Mouse (Mus musculus) C2C12 (cell line): ENCODE measurements around the gene Grifin.

Experiments
- CTCF ChIP-seq: IDR thresholded peaks from one replicate; pipeline ENCODE4 v1.5.1; 2011; ENCODE audit not compliant: control insufficient read depth, insufficient read depth, insufficient read length
- MAX ChIP-seq: IDR thresholded peaks from one replicate; pipeline ENCODE4 v1.6.1; 2011; ENCODE audit warnings: mild to moderate bottlenecking, control low read depth
- MYOD1 ChIP-seq: IDR thresholded peaks from one replicate; pipeline ENCODE4 v1.6.1; 2011; ENCODE audit warnings: low read depth; ENCODE audit not compliant: control insufficient read depth, insufficient read length
- MYOG ChIP-seq: IDR thresholded peaks from one replicate; pipeline ENCODE4 v1.6.1; 2011; ENCODE audit not compliant: control insufficient read depth, insufficient read length; ENCODE audit errors: extremely low read depth
- USF1 ChIP-seq: IDR thresholded peaks from one replicate; pipeline ENCODE4 v1.6.1; 2011; ENCODE audit warnings: low read depth, mild to moderate bottlenecking, control low read depth, moderate library complexity

GRCm38 (mm10) chr5:140579221-140579620, 14.3 kb upstream of the Grifin start:
- no peak for TF ChIP-seq CTCF
- TF ChIP-seq USF1 = no peak
- TF ChIP-seq MAX = no peak
- no peak for TF ChIP-seq MYOG
- no peak for TF ChIP-seq MYOD1
